Mouse (Mus musculus): ENCODE results near the gene Ccna1.

Ccna1 gene

DNA sequence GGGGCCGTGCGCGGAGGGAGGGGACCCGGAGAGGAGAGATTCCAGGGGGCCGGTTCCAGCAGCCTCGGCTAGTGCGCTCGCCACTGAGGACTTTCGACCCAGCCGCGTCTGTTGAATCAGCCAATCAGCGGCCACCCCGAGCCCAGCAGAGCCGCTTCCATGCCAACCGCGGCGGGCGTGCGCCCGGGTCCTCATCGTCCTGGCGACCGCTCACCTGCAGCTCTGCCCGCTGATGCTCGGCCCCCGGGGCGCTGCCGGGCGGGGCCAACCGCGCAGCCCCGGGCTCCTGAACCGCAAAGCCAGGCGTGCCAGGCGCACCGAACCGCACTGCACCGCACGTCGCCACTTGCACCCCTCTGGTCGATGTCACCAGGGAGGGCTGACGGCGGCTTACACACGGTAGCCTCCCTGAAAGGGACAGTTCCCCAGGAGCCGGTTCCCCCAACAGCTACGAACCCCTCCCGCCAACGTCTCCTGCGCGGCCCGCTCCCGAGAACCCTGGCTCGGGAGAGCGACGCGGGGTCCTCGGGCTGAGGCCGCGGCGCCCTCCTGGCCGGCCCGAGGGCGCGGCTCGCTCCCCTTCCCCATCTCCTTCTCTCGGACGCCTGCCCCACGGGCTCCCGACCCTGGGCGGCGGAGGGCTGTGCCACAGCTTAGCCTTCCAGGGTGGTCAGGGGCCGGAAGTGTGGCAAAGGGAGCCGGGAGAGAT, at the start of gene Ccna1:
Gene Ccna1, minus strand, starts transcription at position 464 of the 709 bp plus-strand sequence.
- DNase-seq (ENCODE audit: low spot score in 2 of 2): peak; percentile 75 to 77

DNA sequence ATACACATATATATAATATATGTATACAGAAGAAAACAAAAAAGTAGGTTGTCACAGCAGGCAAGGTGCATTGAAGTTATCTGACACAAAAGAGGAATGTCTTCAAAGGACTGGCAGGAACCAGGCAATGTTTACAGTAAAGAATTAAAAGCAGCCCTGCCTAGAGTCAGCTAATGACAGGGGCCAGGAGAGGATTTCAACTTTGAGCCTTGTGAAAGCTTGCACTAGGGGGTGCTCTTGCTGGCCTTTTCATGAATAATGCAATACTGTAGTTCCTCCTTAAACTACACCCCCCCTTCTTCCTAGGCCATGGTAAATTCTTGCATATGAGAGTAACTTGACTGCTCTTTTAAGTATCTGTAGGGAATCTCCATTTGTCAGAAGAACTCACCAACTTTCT, 45.8 kb upstream of the Ccna1 start:
- no peak for DNase-seq (ENCODE audit: low spot score in 2 of 2)

DNA sequence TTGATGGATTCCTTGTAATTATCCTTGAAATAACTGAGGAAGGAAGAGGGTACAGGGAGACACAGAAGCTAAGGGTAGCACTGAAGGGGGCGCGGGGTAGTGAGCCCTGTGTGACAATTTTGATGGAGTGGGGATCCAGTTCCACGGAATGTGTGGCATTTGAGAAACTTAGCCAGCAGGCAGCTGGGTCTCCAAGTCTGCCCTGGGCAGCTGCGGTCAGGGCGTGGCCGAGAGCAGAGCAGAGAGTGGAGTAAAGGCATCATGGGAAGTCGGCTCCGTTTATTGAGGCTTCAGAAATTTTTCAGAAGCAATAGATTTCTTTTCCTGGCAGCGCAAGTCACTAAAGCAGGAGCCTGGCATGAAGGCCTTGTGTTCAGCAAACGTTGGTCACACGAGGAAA, 43.7 kb upstream of the Ccna1 start:
- no peak for DNase-seq (ENCODE audit: low spot score in 2 of 2)

DNA sequence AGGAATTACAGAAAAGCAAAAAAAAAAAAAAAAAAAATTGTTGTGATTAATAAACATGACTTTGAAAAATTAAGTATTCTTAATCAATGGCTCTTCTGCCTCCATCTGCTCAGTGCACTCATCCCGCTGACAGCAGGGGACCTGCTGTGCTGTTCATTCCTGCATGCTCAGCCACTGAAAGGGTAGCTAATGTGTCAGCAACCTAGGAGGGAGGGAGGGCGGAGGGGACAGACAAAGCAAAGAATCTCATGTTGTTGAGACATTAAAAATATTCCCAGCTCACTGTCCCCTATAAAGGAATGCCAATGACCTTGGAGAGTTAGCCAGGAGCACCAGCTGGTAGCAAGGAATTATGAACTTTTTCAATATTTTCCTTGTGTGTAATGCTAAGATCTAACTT, 42.7 kb upstream of the Ccna1 start:
- no peak for DNase-seq (ENCODE audit: low spot score in 2 of 2)

DNA sequence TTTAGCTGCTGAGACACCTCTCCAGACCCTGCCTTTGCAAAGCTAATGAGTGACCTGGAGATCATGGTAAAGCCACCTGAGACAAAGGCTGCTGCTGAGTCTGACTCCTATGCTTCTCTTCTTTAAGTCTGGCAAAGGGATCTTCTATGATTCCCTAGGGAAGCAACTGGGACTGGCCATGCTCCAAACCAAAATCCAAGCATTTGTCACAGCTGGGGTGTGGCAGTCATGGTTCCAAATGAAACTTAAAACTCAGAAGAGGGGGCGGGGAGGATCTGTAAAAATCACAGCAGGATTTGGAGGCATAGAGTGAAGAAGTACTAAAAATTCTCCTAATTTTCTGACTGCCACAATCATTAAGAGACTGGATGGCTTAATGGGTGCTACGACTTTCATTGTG, 41.9 kb upstream of the Ccna1 start:
- DNase-seq (ENCODE audit: low spot score in 2 of 2): peak in 1 of 2 experiments; percentile 17

DNA sequence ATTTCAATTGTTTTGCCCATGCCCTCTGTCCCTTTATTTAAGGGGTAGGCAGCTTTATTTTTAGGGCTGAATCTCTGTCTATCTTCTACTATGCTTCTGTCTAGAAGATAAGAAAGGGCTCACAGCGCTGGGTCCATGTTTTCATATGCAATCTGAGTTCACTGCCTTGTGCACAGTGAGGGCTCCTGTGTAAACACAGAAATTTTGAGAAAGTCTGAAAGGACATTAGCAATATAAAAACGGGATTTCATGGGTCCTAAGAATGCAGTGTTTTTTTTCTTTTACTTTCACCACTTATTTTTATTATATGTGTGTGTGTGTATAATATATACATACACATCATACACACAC, 41.3 kb upstream of the Ccna1 start:
- no peak for DNase-seq (ENCODE audit: low spot score in 2 of 2)

DNA sequence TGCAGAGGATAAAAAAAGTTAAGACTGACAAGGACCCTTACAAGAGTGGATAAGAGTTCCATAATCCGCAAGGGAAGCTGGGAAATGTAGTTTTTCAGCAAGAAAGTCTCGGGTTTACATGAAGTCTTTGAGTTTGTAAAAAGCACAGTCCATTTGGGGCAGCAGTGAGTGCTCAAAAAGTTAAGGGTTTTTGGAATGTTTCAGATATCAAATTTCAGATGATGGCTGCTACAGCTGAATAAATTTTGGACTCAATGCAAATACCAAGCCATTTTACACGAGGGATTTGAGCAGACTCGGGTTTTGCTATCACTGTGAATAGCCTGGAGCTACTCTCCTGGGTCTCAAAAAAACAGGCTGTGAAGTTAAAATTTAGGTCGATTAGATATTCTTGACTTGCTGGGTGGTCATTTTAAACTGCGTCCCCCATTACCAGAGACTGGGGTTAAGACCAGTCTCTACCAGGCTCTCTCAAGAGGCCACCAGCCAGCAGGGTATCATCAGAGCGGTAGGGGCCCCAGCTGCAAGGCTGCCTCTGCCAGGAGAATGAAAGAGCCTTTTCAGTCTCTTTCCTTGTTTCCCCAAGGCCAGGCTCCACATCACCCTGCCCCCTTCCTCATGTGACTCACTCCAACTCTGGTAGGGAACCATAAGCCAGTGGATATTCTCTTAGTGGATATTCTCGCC, 40.8 kb upstream of the Ccna1 start:
- DNase-seq (ENCODE audit: low spot score in 2 of 2): peak in 1 of 2 experiments; percentile 35

DNA sequence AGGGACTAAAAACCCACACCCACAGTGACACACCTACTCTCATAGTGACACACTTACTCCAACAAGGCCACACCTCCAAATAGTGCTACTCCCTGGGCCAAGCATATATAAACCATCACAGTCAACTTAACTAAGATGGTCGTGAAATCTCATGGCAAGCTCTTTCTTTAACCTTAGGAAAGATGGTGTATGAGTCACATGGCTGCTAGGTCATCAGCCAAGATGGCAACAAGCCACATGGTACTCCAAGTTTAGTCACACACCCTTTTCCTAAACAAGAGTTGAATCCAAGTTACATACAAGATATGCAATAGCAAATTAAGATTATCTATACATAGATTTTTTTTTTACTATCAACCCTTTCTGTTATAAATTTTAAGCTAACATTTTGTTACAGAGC, 37.9 kb upstream of the Ccna1 start:
- DNase-seq (ENCODE audit: low spot score in 2 of 2): no peak

DNA sequence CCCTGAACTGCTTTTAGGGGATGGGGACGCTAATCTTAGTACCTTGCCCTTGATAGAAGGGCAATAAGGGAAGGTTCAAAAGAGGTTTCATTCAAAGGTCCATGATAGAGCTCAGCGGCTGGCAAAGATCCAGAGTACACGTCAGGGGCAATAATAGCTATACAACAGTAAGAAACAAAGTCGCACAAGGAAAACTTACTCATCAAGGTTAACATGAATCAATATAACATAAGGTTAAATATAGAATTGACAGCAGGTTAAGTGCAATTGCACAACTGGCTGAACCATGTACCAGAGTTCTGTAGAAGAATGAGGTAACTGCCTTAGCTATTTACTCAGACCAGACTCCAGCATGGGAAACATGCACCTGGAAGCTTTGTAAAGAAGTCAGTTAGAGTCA, 34.0 kb upstream of the Ccna1 start:
- DNase-seq (ENCODE audit: low spot score in 2 of 2): no peak

DNA sequence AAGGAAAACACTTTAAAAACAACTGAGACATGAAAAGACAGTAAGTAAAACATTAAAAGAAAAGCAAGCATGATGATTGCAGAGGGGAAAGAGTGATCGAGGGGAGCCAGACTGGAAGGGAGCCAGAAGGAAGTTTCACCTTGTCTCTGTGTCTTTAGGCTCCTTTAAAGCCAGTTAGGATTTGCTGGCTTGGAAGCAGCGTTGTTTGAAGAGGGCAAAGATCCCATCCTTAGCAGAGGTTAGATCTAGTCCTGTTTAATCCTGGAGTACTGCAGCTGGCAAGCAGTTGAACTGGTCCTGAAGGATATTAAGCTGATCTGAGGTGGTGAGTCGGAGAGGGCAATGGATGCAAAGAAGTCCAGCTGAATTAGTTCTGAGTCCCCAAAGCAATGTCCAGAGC, 33.5 kb upstream of the Ccna1 start:
- no peak for DNase-seq (ENCODE audit: low spot score in 2 of 2)

DNA sequence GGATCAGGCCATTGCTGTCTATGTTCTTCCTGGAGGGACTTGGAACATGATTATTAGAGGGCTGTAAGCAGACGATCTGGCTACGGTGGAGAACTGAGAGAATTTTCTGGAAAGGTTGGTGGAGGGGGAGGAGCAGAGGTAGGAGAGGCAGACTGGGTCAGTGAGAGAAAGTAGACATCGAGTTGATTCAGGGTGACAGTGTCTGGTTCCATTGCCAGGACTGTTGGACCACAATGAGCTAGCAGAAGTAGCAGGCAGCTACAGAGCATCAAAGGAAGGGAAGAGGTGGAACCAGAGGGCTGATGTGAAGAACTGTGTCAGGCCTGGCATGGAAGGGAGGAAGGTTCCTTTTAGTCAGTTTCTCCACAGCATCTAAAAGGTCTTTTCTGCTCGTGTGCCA, 33.1 kb upstream of the Ccna1 start:
- DNase-seq (ENCODE audit: low spot score in 2 of 2): no peak

DNA sequence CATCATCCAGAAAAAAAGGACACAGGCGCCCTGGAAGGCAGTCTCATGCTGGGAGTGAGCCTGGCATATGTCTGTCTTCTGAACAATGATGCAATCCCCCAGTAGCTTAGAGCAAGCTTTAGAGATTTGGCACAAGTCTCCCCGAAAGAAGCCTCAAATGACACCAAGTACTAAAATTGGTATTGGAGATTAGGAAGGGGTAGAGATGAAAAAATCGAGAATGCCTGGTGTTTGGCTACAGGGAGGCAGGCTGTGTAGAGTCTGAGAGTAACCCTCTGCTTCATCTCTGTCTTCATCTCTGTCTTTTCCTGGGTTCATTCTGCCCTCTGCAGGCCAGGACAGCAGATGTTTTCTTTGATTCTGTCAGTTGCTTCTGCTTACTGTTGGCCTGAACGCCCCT, 32.1 kb upstream of the Ccna1 start:
- peak in 1 of 2 experiments; percentile 33 for DNase-seq (ENCODE audit: low spot score in 2 of 2)

DNA sequence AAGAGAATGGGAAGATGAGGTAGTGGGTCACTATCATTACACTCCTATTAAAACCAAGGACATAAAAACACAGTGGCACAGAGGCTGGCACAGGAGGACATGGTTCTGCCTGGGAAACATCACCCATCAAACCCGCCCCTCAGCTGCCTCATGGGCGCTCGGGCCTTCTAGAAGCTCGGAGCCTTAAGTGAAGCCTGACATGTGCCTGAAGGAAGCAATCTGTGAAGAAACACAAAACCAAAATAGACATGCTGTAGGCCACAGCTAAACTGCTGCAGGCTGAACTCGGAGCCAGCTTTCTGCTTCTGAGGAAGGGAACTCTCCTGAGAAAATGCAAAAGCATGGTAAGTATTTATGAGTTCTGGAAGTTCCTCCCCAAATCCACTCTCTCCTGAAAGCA, 31.6 kb upstream of the Ccna1 start:
- no peak for DNase-seq (ENCODE audit: low spot score in 2 of 2)

DNA sequence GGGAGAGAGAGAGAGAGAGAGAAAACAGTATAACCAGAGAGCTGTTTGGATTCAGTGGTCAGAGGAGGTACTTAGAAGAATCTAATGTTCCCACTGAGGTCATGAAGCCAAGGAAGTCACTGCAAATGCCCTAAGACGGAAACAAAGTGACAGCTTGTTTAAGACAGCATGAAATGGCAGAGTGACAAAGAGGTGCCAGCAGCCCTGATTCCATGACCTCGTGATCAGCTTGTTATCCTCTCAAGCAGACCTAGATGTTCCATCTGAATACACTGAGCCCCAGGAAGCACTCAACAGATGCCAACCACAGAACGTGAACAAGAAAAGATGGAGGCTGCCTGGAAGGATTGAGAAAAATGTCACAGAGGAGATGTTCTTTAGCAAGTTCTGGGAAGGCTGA, 30.4 kb upstream of the Ccna1 start:
- DNase-seq (ENCODE audit: low spot score in 2 of 2): no peak

DNA sequence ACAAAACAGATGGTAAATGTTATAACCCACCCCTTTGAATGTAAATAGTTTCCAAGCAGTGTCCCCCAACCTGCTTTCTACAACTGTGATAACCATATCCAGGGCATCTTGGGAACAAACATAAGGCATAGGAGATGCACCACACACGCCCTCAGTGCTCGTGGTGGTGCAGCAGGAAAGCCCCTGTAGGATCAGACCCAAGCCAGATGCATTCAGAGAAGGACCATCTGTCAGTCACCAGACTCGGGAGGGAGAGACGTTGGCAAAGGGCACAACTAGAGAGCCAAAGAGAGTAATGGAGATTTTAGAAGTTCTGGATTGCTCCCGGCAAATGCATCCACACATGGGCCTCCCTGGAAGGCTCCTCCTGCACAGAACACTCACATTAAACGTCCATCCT, 29.5 kb upstream of the Ccna1 start:
- DNase-seq (ENCODE audit: low spot score in 2 of 2): no peak

DNA sequence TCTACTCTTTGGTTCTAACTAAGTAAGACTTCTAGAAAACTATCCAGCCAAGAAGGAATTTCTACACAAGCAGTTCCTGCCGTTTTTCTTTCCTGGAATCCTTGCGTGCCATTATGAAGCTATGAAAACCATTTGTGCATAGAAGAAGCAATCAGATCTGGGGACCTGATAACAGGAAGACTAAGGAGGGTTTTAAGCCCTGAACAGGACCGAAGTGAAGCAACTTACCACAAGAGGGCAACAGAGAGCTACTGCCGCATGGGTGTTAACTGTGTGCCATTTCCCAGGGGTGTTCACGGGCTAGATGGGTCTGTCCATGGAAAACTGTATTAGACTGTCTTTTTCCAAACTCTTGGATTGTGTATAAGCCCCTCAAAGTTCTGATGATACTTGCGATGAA, 24.8 kb upstream of the Ccna1 start:
- DNase-seq (ENCODE audit: low spot score in 2 of 2): peak; percentile 67 to 87

DNA sequence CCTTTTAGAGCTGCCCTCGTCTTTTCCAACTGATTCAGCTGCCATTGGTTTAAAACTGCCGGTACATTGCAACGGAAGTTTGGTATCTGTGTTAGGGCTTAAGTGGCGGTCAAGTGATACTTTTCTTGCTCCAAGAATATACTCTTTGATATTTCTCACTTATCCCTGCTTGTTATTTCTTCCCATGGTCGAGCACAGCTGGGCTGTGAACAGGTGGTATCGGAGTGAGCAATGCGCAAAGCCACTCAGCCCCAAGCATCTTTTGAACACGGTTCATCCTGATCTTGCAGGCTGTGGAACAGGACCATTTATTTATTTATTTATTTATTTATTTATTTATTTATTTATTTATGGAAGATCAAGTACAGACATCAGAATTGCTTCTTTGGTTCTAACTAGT, 24.3 kb upstream of the Ccna1 start:
- no peak for DNase-seq (ENCODE audit: low spot score in 2 of 2)

DNA sequence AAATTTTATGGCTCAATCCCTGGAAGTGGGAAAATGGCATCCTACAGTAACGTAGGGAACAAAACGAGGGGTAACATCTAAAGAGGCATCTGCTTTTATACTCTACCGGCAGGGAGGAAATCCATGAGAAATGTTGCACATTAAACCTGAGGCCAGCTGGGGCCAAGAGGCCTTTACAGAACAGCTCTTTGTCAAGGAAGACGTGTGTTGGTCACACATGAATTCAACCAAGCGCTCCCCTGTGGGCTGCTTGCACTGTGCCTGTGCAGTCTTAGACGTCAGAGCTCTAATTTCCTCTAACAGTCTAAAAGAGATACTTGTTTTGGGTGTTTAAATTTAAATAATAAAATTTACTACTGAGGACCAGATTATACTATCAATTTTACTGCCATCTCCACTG, 22.9 kb upstream of the Ccna1 start:
- DNase-seq (ENCODE audit: low spot score in 2 of 2): no peak

DNA sequence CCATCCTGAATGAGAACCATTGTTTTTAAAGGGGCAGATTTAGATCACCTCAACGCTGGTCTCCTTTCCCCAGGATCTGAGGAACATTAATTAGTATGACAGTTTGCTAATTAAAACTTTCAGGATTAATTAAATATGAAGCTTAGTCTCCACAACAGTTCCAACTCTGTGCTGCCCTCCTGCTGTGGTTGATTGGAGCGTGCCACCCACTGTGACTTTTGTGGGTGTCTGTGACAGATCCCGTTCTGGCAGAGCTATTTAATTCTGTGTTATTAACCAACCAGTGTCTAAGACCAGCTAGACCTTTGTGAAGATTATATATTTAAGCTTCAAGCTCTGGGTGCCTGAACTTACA, 20.0 kb upstream of the Ccna1 start:
- DNase-seq (ENCODE audit: low spot score in 2 of 2): no peak

DNA sequence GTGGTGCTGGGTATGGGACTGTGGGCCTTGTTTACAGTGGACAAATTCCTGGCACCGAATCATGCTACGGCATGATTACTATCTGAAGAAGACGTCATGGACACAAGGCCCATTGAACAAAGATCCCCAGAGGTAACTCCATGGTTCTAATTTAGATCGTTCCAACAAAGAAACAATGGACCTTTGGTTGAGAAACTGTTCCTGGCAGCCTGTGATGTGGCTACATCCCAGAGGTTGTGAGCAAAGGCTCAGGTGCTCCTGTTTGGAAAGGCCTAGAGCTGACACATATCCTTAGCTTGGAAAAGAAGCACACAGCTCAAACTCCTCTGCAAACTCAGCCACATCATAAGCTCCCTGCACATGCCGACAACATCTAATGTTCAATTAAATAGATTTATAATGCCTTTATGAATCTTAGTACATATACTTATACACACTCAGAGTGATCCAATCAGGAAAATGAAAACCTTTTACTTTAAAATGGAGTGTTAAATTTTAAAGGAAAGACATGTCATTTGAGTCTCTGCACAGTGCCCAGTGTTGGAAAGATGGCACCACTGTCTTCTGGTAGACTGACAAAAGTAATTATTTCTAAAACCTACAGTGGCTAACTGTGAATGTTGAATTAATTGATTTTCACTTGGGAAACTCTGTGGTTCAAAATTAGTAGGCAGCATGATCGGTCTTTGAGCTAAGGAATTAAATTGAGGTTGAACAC, 19.4 kb upstream of the Ccna1 start:
- no peak for DNase-seq (ENCODE audit: low spot score in 2 of 2)

DNA sequence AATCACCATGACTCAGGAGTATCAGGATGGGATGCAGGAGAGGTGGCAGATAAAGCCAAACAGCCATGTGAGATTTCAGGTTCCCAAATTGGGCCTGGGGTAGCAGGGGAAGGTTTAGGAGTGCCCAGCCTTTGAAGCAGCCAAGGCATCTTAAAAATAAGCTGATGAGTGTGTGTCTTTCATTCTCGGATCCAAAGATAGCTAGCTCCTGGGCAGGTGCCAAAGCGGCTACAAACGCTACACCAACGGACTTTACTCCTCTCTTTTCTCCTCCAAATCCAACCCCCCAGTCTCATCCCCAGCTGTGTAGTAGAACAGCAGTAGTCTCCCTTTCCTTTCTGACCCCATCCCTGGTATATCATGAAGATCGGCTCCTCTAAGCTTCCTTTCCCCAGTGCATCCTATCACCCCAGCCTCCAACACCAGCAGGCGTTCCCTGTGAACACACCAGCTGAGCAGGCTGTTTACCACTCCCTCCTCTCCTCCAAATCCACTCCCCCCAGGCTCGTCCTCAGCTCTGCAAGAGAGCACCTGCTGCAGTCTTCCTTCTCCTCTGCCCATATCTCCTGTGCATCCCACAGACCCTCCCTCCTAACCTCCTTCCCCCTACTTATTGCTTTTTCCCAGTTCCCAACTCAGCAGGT, 12.6 kb upstream of the Ccna1 start:
- DNase-seq (ENCODE audit: low spot score in 2 of 2): peak; percentile 22 to 47

DNA sequence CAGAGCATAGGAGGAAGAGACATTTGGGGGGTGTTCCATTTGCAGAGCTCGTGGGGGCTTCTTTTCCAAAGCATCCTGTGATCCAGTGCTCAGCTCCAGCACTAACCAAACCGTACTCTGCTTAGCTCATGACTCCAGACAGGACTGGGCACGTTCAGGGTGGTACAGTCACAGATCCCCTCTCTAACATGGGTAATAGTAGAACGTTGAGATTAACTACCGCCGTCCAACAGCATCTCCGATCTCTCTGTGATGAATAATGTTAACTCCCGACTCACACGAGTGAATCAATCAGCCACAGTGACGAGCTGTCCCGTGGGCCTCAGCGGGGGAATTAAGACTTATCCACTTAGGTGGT, 11.3 kb upstream of the Ccna1 start:
- DNase-seq (ENCODE audit: low spot score in 2 of 2): no peak
